Mouse (Mus musculus): ENCODE results near the gene Khdc3.

DNA sequence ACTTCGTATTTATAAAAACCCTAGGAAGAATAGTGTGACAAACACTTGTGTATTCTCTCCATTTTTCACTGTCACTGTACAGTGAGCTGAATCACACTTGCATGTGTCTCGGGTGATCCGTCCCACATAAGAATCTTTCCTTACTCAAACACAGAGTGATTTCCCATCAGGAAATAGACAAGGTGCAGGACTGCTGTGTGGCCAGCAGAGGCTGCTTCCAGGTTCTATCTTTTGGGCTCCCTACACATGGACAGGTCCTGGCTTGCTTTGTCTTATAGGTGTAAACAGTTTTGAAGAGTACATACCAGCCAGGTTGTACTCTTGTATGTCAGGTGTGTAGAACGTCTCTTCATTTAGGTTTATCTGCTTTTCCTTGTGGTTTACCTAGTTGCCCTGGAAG is 16.4 kb downstream of the Khdc3 start:
- peak; percentile 38 for TF ChIP-seq CTCF (conservative IDR thresholded peaks at IDR 0.05; ENCODE audit: low read length)
- no peak for TF ChIP-seq POU5F1 (IDR thresholded peaks at IDR 0.05; ENCODE audit: borderline replicate concordance, low read length)
- no peak for TF ChIP-seq NANOG (IDR thresholded peaks at IDR 0.05; ENCODE audit: borderline replicate concordance, low read length)

All from E14TG2a.4 (cell line).